Comparison of ENCODE assay signal across 23 mouse cellular contexts in the genomic region with DNA sequence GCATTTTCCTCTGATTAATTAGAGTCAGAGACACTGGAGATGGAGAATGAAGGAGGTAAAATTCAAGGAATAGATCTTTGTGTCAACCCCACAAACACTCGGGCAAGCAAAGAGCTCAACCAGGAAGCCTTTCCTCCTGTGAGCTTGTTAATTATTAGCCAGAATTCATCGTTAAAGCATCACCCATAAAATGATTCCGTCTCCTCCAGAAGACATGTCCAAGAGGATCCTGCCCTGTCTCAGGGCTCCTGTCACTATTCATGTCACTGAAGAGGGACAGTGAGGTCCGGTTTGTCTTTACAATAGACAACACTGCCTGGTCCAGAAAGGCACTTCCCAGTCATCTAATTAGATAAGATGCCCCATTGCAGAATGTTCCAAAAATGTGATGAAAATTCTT. TPM values are rescaled to one million over a fixed set of nuclear protein-coding genes. Genes with fewer than 3 reads are reported as not detected.
"Had no signal": no experiment of that assay in that cellular context is flagged by ENCODE, and none has a peak within 500 bp of the region (broad histone marks: within the 10 kb centered on the region; RNA-seq: fewer than 3 reads in every experiment).

No protein-coding gene starts in this region.

- H3K36me3 ChIP-seq: heart, embryonic 12.5 days; hindbrain, embryonic 13.5 days; hindbrain, embryonic 15.5 days; limb, embryonic 13.5 days; limb, embryonic 15.5 days; liver, embryonic 12.5 days had no signal

- DNase-seq: forebrain, postnatal 0 days; gastrocnemius, postnatal 14 days; gastrocnemius, postnatal 36 days; heart, adult 2 months; heart, postnatal 10 days; heart, postnatal 36 days; kidney, adult 18-20 months; kidney, postnatal 25 days; layer of hippocampus, adult 9-11 months; layer of hippocampus, postnatal 36 days; left cerebral cortex, postnatal 4 days; lung, adult 18-20 months had no signal

- H3K9ac ChIP-seq: forebrain, postnatal 0 days; heart, embryonic 12.5 days; hindbrain, embryonic 13.5 days; hindbrain, embryonic 15.5 days; limb, embryonic 13.5 days; limb, embryonic 15.5 days; liver, embryonic 12.5 days; liver, embryonic 14.5 days had no signal

- H3K27ac ChIP-seq: heart, adult 2 months; hindbrain, embryonic 13.5 days; hindbrain, embryonic 15.5 days; hindbrain, postnatal 0 days; kidney, postnatal 0 days; limb, embryonic 13.5 days; limb, embryonic 15.5 days; liver, embryonic 12.5 days; liver, embryonic 14.5 days had no signal

- H3K4me1 ChIP-seq: heart, embryonic 12.5 days; hindbrain, embryonic 13.5 days; limb, embryonic 13.5 days; limb, embryonic 15.5 days; liver, embryonic 12.5 days had no signal

- H3K27me3 ChIP-seq: heart, embryonic 12.5 days; hindbrain, embryonic 13.5 days; hindbrain, embryonic 15.5 days; liver, embryonic 12.5 days had no signal

- H3K9me3 ChIP-seq: heart, embryonic 12.5 days; hindbrain, embryonic 13.5 days; hindbrain, embryonic 15.5 days; limb, embryonic 13.5 days; limb, embryonic 15.5 days; liver, embryonic 12.5 days had no signal

- H3K4me2 ChIP-seq: heart, embryonic 12.5 days; hindbrain, embryonic 13.5 days; hindbrain, embryonic 15.5 days; limb, embryonic 13.5 days; limb, embryonic 15.5 days; liver, embryonic 12.5 days had no signal

- H3K4me3 ChIP-seq: heart, adult 2 months; heart, embryonic 12.5 days; hindbrain, embryonic 13.5 days; hindbrain, embryonic 15.5 days; limb, embryonic 13.5 days; limb, embryonic 15.5 days; liver, embryonic 12.5 days had no signal

- ATAC-seq: forebrain, postnatal 0 days; hindbrain, postnatal 0 days; liver, embryonic 12.5 days had no signal

RNA-seq across cellular contexts. Expression of gene Rgs7, which starts 7.2 kb away (rescaled TPM):
- total RNA-seq: hematopoietic stem cell, adult 5-6 weeks had no signal
- polyA plus RNA-seq: liver, embryonic 14.5 days; liver, embryonic 16.5 days had no signal
